Mouse (Mus musculus) thymus, adult 2 months (tissue): ENCODE measurements around the gene Sap25.

Experiments
- CTCF ChIP-seq: fragments of 200-500 bp; IDR thresholded peaks from 2 replicates; pipeline ENCODE4 v1.5.1; 2012; ENCODE audit warnings: mild to moderate bottlenecking, control low read depth, low read length, moderate library complexity, borderline replicate concordance; ENCODE audit not compliant: control insufficient read depth, poor library complexity, insufficient read depth; ENCODE audit errors: extremely low read depth
- POLR2A ChIP-seq: fragments of 200-500 bp; IDR thresholded peaks from 2 replicates; pipeline ENCODE4 v1.6.1; 2012; ENCODE audit warnings: mild to moderate bottlenecking, low read length, control low read depth, moderate library complexity; ENCODE audit not compliant: control insufficient read depth, poor library complexity, insufficient read depth; ENCODE audit errors: extremely low read depth

- no peak for TF ChIP-seq CTCF
- TF ChIP-seq POLR2A: no peak
These were observed 43.5 kb upstream of the Sap25 start for GRCm38 (mm10) chr5:137597625-137598024.
